Mouse (Mus musculus) E14TG2a.4 (cell line): ENCODE data around the gene Necap2.
A peak's percentile ranks its signal among the peaks of the same experiment; 100 is the strongest.

Experiments used
- CTCF ChIP-seq: conservative IDR thresholded peaks from 2 replicates; pipeline ENCODE4 v1.5.1; 2014; ENCODE audit warnings: low read length
- NANOG ChIP-seq: IDR thresholded peaks from 2 replicates; pipeline ENCODE4 v1.6.1; 2014; ENCODE audit warnings: borderline replicate concordance, low read length, mixed read lengths
- POU5F1 ChIP-seq: IDR thresholded peaks from 2 replicates; pipeline ENCODE4 v1.6.1; 2014; ENCODE audit warnings: low read length, borderline replicate concordance

- peak; percentile 69 for TF ChIP-seq CTCF
- TF ChIP-seq POU5F1: no peak
- no peak for TF ChIP-seq NANOG
Observed at GRCm38 (mm10) chr4:141060426-141061301, 17.5 kb downstream of the Necap2 start, which contains the start of gene Crocc.
